Mouse (Mus musculus) embryonic facial prominence, embryonic 14.5 days (tissue): Measurements from ENCODE around the gene St3gal3. TPM values are rescaled to one million over a fixed set of nuclear protein-coding genes. Genes with fewer than 3 reads are reported as not detected.

Experiments
- ATAC-seq: fragments of 200-750 bp; cut with Nextera tagmentation; 2 replicates; pipeline ENCODE4 v1.8.0; 2017; ENCODE audit warnings: low read depth, moderate number of reproducible peaks, moderate TSS enrichment
- DNase-seq: peaks from one replicate; pipeline ENCODE4 v3.0.0-alpha.2; 2015; ENCODE audit warnings: low spot score
- H3K27ac ChIP-seq: fragments of 300-500 bp; sonication (generic); replicated peaks from 2 replicates; pipeline ENCODE4 v1.5.1; 2014; ENCODE audit warnings: low read depth, mild to moderate bottlenecking, low read length, moderate library complexity
- H3K27me3 ChIP-seq: fragments of 300-500 bp; sonication (generic); replicated peaks from 2 replicates; pipeline ENCODE4 v1.6.1; 2014; ENCODE audit warnings: low read length; ENCODE audit not compliant: control insufficient read depth, insufficient read depth
- H3K36me3 ChIP-seq: fragments of 300-500 bp; sonication (generic); 2 replicates; pipeline ENCODE4 v1.6.1; 2014; ENCODE audit warnings: low read length, mixed read lengths; ENCODE audit not compliant: control insufficient read depth, insufficient read depth
- H3K4me1 ChIP-seq: fragments of 300-500 bp; sonication (generic); 2 replicates; pipeline ENCODE4 v1.6.1; 2014; ENCODE audit warnings: antibody characterized with exemption, low read length; ENCODE audit not compliant: control insufficient read depth, insufficient read depth
- H3K4me2 ChIP-seq: fragments of 300-500 bp; sonication (generic); 2 replicates; pipeline ENCODE4 v1.6.1; 2014; ENCODE audit warnings: low read depth, mild to moderate bottlenecking, low read length, moderate library complexity, mixed read lengths
- H3K4me3 ChIP-seq: fragments of 300-500 bp; sonication (generic); 2 replicates; pipeline ENCODE4 v1.5.1; 2014; ENCODE audit warnings: low read depth, mild to moderate bottlenecking, low read length
- H3K9ac ChIP-seq: fragments of 300-500 bp; sonication (generic); 2 replicates; pipeline ENCODE4 v1.6.1; 2014; ENCODE audit warnings: low read depth, mild to moderate bottlenecking, low read length, moderate library complexity, mixed read lengths
- H3K9me3 ChIP-seq: fragments of 300-500 bp; sonication (generic); 2 replicates; pipeline ENCODE4 v1.6.1; 2016; ENCODE audit warnings: low read length; ENCODE audit not compliant: control insufficient read depth
- WGBS: fragments of 180-500 bp; shearing (Covaris S2); extraction: QIAGEN DNeasy Blood & Tissue Kit; methylation state at CpG from one replicate; pipeline ENCODE4 v1.1.7; 2014; 5-methylcytosine and 5-hydroxymethylcytosine counted together
- polyA plus RNA-seq: library from polyadenylated mRNA; unstranded; fragments of >200 nt; fragmentation: Nextera tagmentation; extraction: Ambion mirVana; gene quantifications from 2 replicates; pipeline ENCODE4 v1.2.1, GENCODE M21; 2014

Gene St3gal3
- polyA plus RNA-seq, 1 experiment from 2014 or later = 5.6 TPM

DNA sequence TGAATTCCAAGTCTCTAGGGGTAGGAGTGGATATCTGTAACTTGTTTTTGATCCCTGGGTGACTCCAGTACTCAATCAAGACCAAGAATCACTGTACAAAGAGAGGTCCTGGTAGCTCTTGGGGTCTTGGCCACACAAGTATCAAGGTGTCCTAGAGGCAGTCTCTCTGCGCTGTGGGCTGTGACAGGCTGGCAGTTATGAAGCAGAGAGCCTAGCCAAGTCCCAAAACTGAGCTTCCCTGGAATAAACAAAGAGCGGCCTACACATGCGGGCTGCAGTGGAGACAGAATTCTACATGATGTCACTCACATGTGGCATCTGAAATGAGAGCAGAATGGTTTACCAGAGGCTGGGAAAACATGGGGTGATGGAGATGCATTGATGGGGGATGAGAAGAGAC, 111.9 kb downstream of the St3gal3 start:
- H3K27ac ChIP-seq = no peak overlapping the region
- no peak overlapping the region for H3K9ac ChIP-seq
- no peaks in the 10 kb centered on the region for H3K4me1 ChIP-seq
- H3K4me2 ChIP-seq = no peak overlapping the region
- no peaks in the 10 kb centered on the region for H3K9me3 ChIP-seq
- no peak overlapping the region for H3K4me3 ChIP-seq
- ATAC-seq (no peak), DNase-seq (no peak)
- H3K27me3 ChIP-seq = no peaks in the 10 kb centered on the region
- WGBS = 91% methylated on average over 3 of the region's 3 CpGs
- no peaks in the 10 kb centered on the region for H3K36me3 ChIP-seq

DNA sequence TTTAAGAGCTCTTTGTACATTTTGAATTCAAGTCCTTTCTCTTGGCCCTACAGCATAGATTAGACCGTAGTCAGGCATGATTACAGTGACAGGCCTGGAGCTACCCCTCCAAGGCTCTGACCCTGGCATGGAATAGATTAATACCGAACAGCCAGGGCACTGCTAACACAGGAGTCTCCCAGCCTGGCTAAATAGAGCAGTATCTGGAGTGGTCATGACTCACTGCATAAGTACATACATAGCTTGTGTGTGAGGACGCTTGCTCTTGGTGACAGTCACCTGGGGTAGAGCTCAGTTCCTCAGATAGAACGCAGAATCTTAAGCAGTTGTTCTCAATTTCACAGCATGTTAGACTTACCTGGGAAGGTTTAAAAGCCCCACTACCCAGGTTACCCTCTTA, 112.3 kb downstream of the St3gal3 start:
- Histone ChIP-seq H3K36me3 (no peaks in the 10 kb centered on the region), H3K27me3 (no peaks in the 10 kb centered on the region), H3K9me3 (no peaks in the 10 kb centered on the region), H3K27ac (no peak overlapping the region), H3K4me2 (no peak overlapping the region), H3K4me1 (0 out of 2 replicates have a peak, but pooled peaks cover 2% of the 10 kb centered on the region), H3K9ac (no peak overlapping the region), H3K4me3 (no peak overlapping the region)
- DNase-seq (no peak), ATAC-seq (no peak)
- 85% methylated on average over 4 of the region's 4 CpGs for WGBS

DNA sequence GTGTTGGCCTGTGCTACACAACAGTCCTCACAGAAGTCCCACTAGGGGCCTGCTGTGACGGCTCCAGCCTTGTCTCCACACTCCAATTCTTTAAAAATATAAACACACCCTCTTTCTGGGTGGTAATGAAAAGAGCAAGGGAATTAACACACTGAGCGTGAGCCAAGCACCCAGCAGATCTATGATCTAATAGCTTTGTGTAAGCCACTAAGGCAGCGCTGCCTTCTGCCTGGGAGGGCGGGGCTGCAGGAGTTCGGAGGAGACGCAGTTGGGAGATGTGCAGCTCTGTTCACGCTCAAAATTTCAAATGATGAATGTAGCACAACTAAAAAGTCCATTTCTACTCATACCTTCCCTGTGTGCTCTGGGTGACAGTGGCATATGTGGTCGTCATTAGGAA, 115.1 kb downstream of the St3gal3 start:
- no peaks in the 10 kb centered on the region for H3K27me3 ChIP-seq
- H3K4me1 ChIP-seq = 0 out of 2 replicates have a peak, but pooled peaks cover 4% of the 10 kb centered on the region
- H3K4me3 ChIP-seq = no peak overlapping the region
- H3K27ac ChIP-seq = no peak overlapping the region
- DNase-seq = no peak
- H3K9ac ChIP-seq = no peak overlapping the region
- WGBS = 74% methylated on average over 8 of the region's 8 CpGs
- H3K36me3 ChIP-seq = no peaks in the 10 kb centered on the region
- ATAC-seq = no peak
- no peak overlapping the region for H3K4me2 ChIP-seq
- H3K9me3 ChIP-seq = no peaks in the 10 kb centered on the region

DNA sequence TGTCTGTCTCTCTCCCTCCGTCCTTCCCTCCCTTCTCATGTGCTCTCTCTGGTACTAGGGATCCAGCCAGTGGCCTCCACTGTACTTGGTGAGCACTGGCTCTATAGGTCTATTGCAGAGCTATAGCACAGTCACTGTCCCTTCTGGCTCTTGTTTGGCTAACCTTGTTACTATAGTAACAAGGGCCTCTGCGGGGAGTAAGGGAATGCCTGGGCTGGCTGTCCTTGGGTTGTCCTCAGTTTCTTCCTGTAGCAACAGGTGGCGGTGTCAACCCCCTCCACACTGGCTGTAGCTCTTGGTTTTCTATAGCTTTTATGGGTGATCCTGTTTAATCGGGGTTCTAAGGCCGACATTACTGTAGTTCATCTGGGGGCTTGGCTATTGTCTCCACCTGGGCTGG, 115.5 kb downstream of the St3gal3 start:
- ATAC-seq (no peak), DNase-seq (no peak)
- 72% methylated on average over 5 of the region's 5 CpGs for WGBS

DNA sequence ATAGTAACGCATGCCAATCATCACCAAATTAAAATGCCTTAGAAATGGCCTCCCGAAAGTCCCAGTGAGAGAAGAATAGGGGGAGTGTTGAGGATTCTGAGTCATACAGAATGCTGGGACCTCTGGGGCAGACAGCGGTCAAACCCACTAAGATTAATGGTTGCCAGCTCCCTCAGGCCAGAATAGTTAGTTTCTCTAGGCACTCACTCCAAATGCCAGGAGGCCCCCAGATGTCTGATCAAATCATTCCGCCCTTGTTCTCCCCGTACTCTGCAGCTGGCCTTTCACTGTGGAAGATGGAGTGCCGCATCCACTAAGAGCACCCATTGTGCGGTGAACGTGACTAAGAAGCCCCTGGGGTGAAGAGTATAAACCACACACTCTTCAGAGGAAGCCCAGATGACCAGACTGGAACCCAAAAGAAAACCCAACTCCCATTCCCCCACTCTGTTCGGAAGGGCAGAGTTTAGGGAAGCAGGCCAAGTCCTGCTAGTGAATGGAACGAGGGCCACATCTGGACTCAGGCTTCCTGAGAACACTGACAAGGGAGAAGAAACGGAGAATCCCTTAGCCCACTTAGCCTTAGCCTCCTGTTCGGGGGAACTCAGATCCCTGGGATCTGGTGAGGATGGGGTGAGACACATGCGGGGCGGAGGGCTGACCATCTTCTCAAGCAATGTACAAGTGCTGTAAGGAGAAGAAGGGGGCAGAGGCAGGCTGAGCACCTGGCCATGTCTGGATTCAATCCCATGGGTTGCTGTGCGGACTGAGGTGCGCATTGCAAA, 117.5 kb downstream of the St3gal3 start:
- ATAC-seq (no peak), DNase-seq (no peak)
- H3K9me3 ChIP-seq = no peaks in the 10 kb centered on the region
- H3K9ac ChIP-seq = no peak overlapping the region
- H3K4me2 ChIP-seq = no peak overlapping the region
- H3K4me3 ChIP-seq = no peak overlapping the region
- H3K27ac ChIP-seq = no peak overlapping the region; the same call in 1 of the 2 replicates
- 61% methylated on average over 16 of the region's 16 CpGs for WGBS
- H3K36me3 ChIP-seq = 0 out of 2 replicates have a peak, but pooled peaks cover 2% of the 10 kb centered on the region
- H3K27me3 ChIP-seq = no peaks in the 10 kb centered on the region
- H3K4me1 ChIP-seq = 0 out of 2 replicates have a peak, but pooled peaks cover 4% of the 10 kb centered on the region

More for the DNA sequence above, 115.5 kb downstream of the St3gal3 start:
- Histone ChIP-seq H3K36me3 (no peaks in the 10 kb centered on the region), H3K4me3 (no peak overlapping the region), H3K27ac (no peak overlapping the region), H3K9ac (no peak overlapping the region), H3K27me3 (no peaks in the 10 kb centered on the region), H3K9me3 (no peaks in the 10 kb centered on the region), H3K4me2 (no peak overlapping the region), H3K4me1 (0 out of 2 replicates have a peak, but pooled peaks cover 4% of the 10 kb centered on the region)

DNA sequence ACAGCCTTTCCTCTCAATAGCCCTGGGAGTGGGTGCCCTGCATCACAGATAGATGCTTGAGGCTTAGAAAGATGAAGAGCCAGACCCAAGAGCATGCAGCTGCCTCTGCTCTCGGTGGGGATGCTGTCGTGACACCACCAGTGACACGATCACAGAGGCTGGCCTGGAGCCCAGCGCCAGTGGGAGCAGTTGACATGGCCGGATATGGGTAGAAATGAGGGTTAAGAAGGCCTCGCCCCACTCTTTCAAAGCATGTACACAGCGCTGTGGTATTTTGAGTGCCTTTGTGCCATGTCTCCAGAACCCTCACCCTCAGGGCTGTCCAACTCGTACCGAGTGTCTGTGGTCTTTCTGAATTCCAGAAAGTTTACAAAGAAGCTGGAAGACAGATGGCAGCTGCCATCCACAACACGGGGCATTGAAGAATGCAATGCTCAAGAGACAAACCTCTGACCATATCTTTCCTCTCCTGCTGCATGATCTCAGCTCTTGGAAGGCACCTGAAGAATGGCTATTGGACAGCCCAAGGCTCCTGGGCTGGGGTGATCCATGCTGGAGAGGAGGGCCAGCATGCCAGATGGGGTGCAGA, 118.3 kb downstream of the St3gal3 start:
- 0 out of 2 replicates have a peak, but pooled peaks cover 4% of the 10 kb centered on the region for H3K4me1 ChIP-seq
- WGBS = 67% methylated on average over 10 of the region's 10 CpGs
- no peaks in the 10 kb centered on the region for H3K9me3 ChIP-seq
- no peaks in the 10 kb centered on the region for H3K27me3 ChIP-seq
- H3K36me3 ChIP-seq = 0 out of 2 replicates have a peak, but pooled peaks cover 2% of the 10 kb centered on the region
- DNase-seq (no peak), ATAC-seq (no peak)
- H3K4me3 ChIP-seq = no peak overlapping the region
- no peak overlapping the region for H3K9ac ChIP-seq
- no peak overlapping the region for H3K27ac ChIP-seq
- no peak overlapping the region for H3K4me2 ChIP-seq

DNA sequence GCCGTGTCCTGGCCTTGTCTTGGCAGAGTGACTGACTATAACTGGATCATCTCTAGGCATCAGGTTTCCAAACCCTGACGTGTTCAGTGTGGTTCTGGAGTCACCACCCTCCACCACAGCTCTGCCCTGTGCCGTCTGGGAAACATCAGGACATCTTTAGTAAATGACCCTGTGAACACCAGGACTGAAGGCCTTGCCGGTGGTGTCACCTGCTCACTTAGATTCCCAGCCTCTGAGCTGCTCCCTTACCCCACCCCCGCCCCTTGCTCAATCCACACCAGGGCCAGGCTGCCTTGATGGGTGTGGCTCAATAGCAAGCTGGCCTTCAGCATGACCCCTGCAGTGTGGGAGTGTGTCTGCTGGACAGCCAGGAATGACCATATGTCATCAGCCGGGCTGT, 119.1 kb downstream of the St3gal3 start:
- 47% methylated on average over 5 of the region's 6 CpGs for WGBS
- no peak overlapping the region for H3K4me3 ChIP-seq
- no peak overlapping the region for H3K9ac ChIP-seq
- 0 out of 2 replicates have a peak, but pooled peaks cover 4% of the 10 kb centered on the region for H3K4me1 ChIP-seq
- no peaks in the 10 kb centered on the region for H3K27me3 ChIP-seq
- no peaks in the 10 kb centered on the region for H3K9me3 ChIP-seq
- 0 out of 2 replicates have a peak, but pooled peaks have one; percentile 28 for ATAC-seq
- 0 out of 2 replicates have a peak, but pooled peaks cover 2% of the 10 kb centered on the region for H3K36me3 ChIP-seq
- no peak overlapping the region for H3K4me2 ChIP-seq
- no peak overlapping the region for H3K27ac ChIP-seq
- no peak for DNase-seq

DNA sequence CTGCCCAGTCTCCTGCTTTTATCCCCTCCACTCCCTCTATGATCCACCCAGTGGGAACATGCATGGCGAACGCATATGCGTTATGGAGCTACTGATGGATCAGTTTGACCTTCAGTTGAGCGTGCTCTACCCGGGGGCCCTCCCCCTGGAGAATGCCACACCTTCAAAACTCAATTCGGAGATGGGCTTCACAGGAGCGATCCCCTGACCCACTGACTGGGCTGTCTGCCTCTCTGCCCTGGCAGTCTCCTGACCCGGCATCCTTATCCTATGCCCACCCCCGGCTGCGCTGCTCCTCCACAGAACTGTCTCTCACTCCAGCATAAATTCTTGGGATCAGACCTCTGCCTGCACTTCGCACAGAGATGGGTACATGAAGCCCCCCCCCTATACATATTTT, 119.6 kb downstream of the St3gal3 start:
- Histone ChIP-seq H3K27me3 (no peaks in the 10 kb centered on the region), H3K4me1 (0 out of 2 replicates have a peak, but pooled peaks cover 4% of the 10 kb centered on the region), H3K4me2 (no peak overlapping the region), H3K9ac (no peak overlapping the region), H3K27ac (no peak overlapping the region), H3K4me3 (no peak overlapping the region), H3K36me3 (0 out of 2 replicates have a peak, but pooled peaks cover 2% of the 10 kb centered on the region), H3K9me3 (no peaks in the 10 kb centered on the region)
- ATAC-seq (no peak), DNase-seq (no peak)
- 89% methylated on average over 11 of the region's 11 CpGs for WGBS
